Mouse (Mus musculus): Measurements from ENCODE around the gene Sh3rf1. TPM values are rescaled to one million over a fixed set of nuclear protein-coding genes. Genes with fewer than 3 reads are reported as not detected.
A peak's percentile ranks its signal among the peaks of the same experiment; 100 is the strongest.

The Sh3rf1 gene
- 14.5 and 15.5 TPM in 2 replicates for polyA plus RNA-seq (2014; fragmentation: Nextera tagmentation; extraction: Ambion mirVana)

DNA sequence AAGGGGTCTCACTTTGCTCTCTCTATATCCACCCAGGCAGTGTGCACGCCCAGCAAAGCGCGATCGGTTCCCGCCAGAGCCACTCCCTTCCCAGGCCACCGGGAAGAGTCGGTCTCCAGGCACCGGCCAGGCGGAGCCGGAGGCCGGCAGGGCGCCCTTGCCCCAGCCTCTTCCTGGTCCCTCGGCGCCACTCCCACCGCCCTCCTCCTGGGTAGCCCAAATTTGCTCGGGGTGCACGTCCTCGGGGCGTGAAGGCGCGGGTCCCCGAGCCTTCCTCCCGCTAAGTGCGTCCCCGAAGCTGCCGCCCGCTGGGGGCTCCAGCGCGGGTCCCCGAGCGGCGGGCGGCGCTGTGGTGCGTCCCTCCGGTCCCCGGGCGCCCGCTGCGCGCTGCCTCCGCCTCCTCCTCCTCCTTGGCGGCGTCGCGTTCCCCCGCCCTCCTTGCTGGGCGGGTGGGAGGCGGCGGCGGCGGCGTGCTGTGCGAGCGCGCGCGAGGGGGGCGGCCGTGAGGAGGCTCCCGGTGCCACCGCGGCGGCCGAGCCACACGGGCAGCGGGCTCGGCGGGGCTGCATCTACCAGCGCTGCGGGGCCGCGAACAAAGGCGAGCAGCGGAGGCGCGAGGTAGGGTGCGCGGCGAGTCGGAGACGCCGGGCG, at the start of gene Sh3rf1:
TSS of gene Sh3rf1 (plus strand) at position 144 of the 651 bp plus-strand sequence.
- ATAC-seq (ENCODE audit: insufficient number of reproducible peaks, insufficient read depth, low FRiP score, low read depth) = peak; percentile 91
- Histone ChIP-seq H3K4me1 (ENCODE audit: control insufficient read depth, insufficient read depth, low read length) (peaks cover 17% of the 10 kb centered on the region; the same call in 1 of the 2 replicates), H3K9me3 (ENCODE audit: control insufficient read depth, low read depth, low read length) (no peaks in the 10 kb centered on the region), H3K4me2 (replicated peaks; ENCODE audit: low read depth, low read length) (peak within 1 kb of the TSS; percentile 70), H3K4me3 (ENCODE audit: low read depth, low read length) (peak within 1 kb of the TSS; percentile 74), H3K9ac (replicated peaks; ENCODE audit: low read depth, low read length) (peak within 1 kb of the TSS; percentile 74), H3K27ac (ENCODE audit: low read length) (peak within 1 kb of the TSS; percentile 83), H3K36me3 (ENCODE audit: control insufficient read depth, insufficient read depth, low read length) (0 out of 2 replicates have a peak, but pooled peaks cover 3% of the 10 kb centered on the region), H3K27me3 (ENCODE audit: control insufficient read depth, insufficient read depth, low read length) (no peaks in the 10 kb centered on the region)
- under 1% methylated on average over 60 of the region's 84 CpGs for WGBS

DNA sequence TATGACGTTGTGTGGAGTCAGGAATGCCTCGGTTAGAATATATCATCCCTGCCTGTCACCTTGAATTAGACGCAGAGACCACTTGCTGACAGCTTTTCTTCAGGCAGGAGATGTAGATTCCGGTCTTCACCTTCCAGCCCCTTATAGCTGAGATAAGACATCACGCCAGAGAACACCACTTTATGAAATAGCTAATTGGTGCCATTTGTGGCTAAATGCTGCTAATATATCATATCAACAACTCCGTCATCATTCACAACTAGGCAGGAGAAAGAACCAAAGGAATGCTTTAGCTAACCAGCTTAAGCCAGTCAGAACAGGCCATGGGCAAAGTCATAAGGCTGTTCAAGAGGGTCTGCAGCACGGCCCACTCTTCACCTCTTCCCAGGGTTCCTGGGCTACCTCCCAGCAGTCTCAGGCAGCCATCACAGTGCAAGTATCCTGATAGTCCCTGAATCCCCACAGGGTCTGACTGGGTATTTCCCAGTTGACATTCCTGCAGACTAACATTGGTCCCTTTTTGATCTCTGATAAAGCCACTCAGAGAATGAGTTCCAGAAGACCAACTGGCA, 49.7 kb upstream of the Sh3rf1 start:
- Histone ChIP-seq H3K4me2 (replicated peaks; ENCODE audit: low read depth, low read length) (no peak overlapping the region), H3K4me3 (ENCODE audit: low read depth, low read length) (no peak overlapping the region), H3K27me3 (ENCODE audit: control insufficient read depth, insufficient read depth, low read length) (no peaks in the 10 kb centered on the region), H3K9me3 (ENCODE audit: control insufficient read depth, low read depth, low read length) (no peaks in the 10 kb centered on the region), H3K27ac (ENCODE audit: low read length) (no peak overlapping the region), H3K9ac (replicated peaks; ENCODE audit: low read depth, low read length) (no peak overlapping the region), H3K4me1 (ENCODE audit: control insufficient read depth, insufficient read depth, low read length) (no peaks in the 10 kb centered on the region), H3K36me3 (ENCODE audit: control insufficient read depth, insufficient read depth, low read length) (no peaks in the 10 kb centered on the region)
- ATAC-seq (ENCODE audit: insufficient number of reproducible peaks, insufficient read depth, low FRiP score, low read depth) = no peak
- 69% methylated on average over 7 of the region's 7 CpGs for WGBS

DNA sequence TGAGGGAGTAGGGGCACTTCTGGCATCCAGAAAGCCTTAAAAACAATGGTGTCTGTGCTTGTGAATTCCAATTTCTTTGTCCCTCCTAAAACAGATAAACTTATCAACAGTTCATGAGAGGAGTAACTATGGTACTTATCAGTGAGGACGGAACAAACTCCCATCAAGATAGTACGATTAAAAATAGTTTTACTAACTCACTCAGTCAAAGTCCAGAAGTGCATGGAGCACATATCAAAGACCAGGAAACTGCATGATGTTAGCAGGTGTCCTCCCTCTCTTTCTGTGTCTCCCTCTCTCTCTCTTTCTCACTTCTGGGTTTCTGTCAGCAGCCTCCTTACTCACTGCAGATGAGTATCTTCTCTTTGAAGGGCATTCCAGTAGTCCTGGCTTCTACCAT, 47.8 kb upstream of the Sh3rf1 start:
- Histone ChIP-seq H3K9me3 (ENCODE audit: control insufficient read depth, low read depth, low read length) (no peaks in the 10 kb centered on the region), H3K4me2 (replicated peaks; ENCODE audit: low read depth, low read length) (no peak overlapping the region), H3K9ac (replicated peaks; ENCODE audit: low read depth, low read length) (no peak overlapping the region), H3K4me1 (ENCODE audit: control insufficient read depth, insufficient read depth, low read length) (no peaks in the 10 kb centered on the region), H3K27me3 (ENCODE audit: control insufficient read depth, insufficient read depth, low read length) (no peaks in the 10 kb centered on the region), H3K4me3 (ENCODE audit: low read depth, low read length) (no peak overlapping the region), H3K27ac (ENCODE audit: low read length) (no peak overlapping the region), H3K36me3 (ENCODE audit: control insufficient read depth, insufficient read depth, low read length) (no peaks in the 10 kb centered on the region)
- ATAC-seq (ENCODE audit: insufficient number of reproducible peaks, insufficient read depth, low FRiP score, low read depth) = no peak
- WGBS = 82% methylated on average over 2 of the region's 2 CpGs

DNA sequence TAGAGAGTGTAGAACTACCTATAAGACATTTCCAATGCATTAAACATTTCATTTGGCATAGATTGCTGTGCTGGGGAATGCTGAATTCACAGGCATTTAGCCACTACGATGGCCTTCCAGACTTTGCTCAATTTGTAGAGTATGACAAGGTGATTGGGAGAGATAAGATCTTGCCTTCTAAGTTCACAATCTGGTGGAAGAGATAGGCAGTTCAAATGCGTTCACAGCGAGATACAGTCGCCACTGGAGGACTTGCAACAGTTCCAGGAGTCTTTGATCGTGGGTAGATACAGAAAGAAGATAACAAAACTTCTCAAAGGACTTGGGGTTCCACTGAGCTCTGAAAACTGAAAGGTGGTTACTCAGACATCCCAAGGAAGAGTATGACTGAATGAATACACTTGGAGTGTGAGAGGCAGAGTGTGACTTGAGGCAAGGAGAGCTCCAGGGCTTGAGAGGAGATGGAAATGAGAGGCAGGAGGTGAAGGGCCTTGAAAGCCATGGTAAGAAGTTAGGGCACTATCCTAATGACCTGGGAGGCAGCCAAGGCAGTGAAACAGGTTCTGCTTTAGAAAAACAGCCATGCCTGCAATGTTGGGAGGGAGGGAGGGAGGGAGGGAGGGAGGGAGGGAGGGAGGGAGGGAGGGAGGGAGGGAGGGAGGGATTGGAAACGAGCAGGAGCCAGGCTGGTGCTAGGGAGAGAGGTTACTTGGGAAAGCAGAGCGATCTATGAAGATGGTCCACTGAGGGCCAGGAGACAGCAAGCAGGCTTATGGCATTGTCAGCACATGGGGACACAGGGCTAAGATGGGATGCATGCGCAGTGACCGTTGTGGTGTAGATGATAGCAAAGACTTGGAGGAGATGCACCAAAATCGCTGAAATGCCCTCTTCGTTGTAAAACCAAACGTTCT, 45.7 kb upstream of the Sh3rf1 start:
- no peak for ATAC-seq (ENCODE audit: insufficient number of reproducible peaks, insufficient read depth, low FRiP score, low read depth)
- Histone ChIP-seq H3K27me3 (ENCODE audit: control insufficient read depth, insufficient read depth, low read length) (no peaks in the 10 kb centered on the region), H3K9ac (replicated peaks; ENCODE audit: low read depth, low read length) (no peak overlapping the region), H3K27ac (ENCODE audit: low read length) (no peak overlapping the region), H3K4me2 (replicated peaks; ENCODE audit: low read depth, low read length) (no peak overlapping the region), H3K4me1 (ENCODE audit: control insufficient read depth, insufficient read depth, low read length) (no peaks in the 10 kb centered on the region), H3K36me3 (ENCODE audit: control insufficient read depth, insufficient read depth, low read length) (no peaks in the 10 kb centered on the region), H3K9me3 (ENCODE audit: control insufficient read depth, low read depth, low read length) (no peaks in the 10 kb centered on the region), H3K4me3 (ENCODE audit: low read depth, low read length) (no peak overlapping the region)
- 73% methylated on average over 12 of the region's 12 CpGs for WGBS

DNA sequence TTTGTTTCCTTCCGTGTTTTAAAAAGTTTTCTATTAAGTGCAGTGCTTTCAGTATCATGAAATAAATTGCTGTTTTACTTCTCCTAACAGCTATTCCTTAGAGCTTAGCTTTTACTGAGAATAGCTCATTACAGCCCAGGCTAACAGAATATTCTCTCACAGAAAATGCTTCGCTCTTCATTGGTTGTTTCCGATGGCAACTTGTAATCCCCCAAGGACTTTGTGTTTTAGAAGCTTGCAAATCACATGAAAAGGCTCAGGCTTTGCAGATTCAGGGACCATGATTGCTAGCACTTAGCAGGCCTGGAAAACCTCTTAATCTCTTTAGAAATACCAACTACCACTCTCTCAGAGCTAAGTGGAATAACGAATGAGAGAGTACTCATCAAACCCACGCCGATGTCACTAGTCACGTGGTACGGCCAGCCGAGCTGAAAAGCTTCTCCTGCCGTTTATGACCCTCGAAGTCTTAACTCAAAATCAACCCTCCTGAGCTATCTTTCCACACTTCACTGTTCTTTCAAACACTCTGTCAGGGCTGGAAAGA, 45.0 kb upstream of the Sh3rf1 start:
- H3K4me3 ChIP-seq (ENCODE audit: low read depth, low read length) = no peak overlapping the region

DNA sequence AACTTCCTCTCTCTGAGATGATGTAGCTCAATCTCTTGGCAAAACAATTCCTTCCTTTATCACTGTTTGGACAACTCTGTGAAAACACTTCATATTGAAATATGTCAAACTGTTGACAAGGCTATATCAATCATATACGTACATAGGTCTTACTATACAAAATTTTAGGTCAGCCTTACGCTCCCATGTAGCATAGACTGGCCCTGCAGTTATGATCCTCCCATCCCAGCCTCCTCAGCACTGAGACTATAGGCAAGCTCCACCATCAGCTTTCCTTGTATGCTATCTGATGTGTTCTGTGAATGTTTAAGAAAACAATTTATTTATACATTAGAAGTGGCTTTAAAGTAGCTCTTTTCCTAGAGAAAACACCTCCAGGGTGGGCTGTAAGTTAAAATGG, 42.1 kb upstream of the Sh3rf1 start:
- H3K4me3 ChIP-seq (ENCODE audit: low read depth, low read length) = no peak overlapping the region
- H3K4me2 ChIP-seq (replicated peaks; ENCODE audit: low read depth, low read length) = no peak overlapping the region
- no peaks in the 10 kb centered on the region for H3K4me1 ChIP-seq (ENCODE audit: control insufficient read depth, insufficient read depth, low read length)
- no peaks in the 10 kb centered on the region for H3K27me3 ChIP-seq (ENCODE audit: control insufficient read depth, insufficient read depth, low read length)
- H3K9ac ChIP-seq (replicated peaks; ENCODE audit: low read depth, low read length) = no peak overlapping the region
- 41% methylated on average over 2 of the region's 2 CpGs for WGBS
- no peak overlapping the region for H3K27ac ChIP-seq (ENCODE audit: low read length)
- H3K36me3 ChIP-seq (ENCODE audit: control insufficient read depth, insufficient read depth, low read length) = no peaks in the 10 kb centered on the region
- no peak for ATAC-seq (ENCODE audit: insufficient number of reproducible peaks, insufficient read depth, low FRiP score, low read depth)
- H3K9me3 ChIP-seq (ENCODE audit: control insufficient read depth, low read depth, low read length) = no peaks in the 10 kb centered on the region

More for the DNA sequence above, 45.0 kb upstream of the Sh3rf1 start:
- Histone ChIP-seq H3K4me2 (replicated peaks; ENCODE audit: low read depth, low read length) (no peak overlapping the region), H3K36me3 (ENCODE audit: control insufficient read depth, insufficient read depth, low read length) (no peaks in the 10 kb centered on the region), H3K9me3 (ENCODE audit: control insufficient read depth, low read depth, low read length) (no peaks in the 10 kb centered on the region), H3K27me3 (ENCODE audit: control insufficient read depth, insufficient read depth, low read length) (no peaks in the 10 kb centered on the region), H3K4me1 (ENCODE audit: control insufficient read depth, insufficient read depth, low read length) (no peaks in the 10 kb centered on the region), H3K9ac (replicated peaks; ENCODE audit: low read depth, low read length) (no peak overlapping the region), H3K27ac (ENCODE audit: low read length) (no peak overlapping the region)
- ATAC-seq (ENCODE audit: insufficient number of reproducible peaks, insufficient read depth, low FRiP score, low read depth) = no peak
- 66% methylated on average over 11 of the region's 11 CpGs for WGBS

DNA sequence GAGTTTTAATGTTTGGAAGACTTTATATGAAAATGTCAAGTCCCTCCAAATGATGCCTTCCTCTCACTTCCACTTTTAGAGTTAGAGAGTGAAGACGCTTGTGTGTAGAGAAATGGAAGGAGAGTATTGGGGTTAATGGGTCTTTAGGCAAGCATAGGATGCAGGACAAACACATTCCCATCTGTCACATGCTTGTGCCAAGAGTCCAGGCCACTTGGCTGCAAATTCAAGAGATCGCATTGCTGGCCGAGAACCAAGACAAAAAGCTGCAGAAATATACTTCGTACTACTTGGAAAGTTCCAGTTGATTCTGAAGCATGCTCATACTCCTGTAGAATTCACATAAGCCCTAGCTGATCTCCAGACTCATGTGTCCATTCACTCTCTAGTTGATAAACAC, 41.7 kb upstream of the Sh3rf1 start:
- no peak for ATAC-seq (ENCODE audit: insufficient number of reproducible peaks, insufficient read depth, low FRiP score, low read depth)
- Histone ChIP-seq H3K27me3 (ENCODE audit: control insufficient read depth, insufficient read depth, low read length) (no peaks in the 10 kb centered on the region), H3K36me3 (ENCODE audit: control insufficient read depth, insufficient read depth, low read length) (no peaks in the 10 kb centered on the region), H3K4me3 (ENCODE audit: low read depth, low read length) (no peak overlapping the region), H3K27ac (ENCODE audit: low read length) (no peak overlapping the region), H3K4me2 (replicated peaks; ENCODE audit: low read depth, low read length) (no peak overlapping the region), H3K9me3 (ENCODE audit: control insufficient read depth, low read depth, low read length) (no peaks in the 10 kb centered on the region), H3K9ac (replicated peaks; ENCODE audit: low read depth, low read length) (no peak overlapping the region), H3K4me1 (ENCODE audit: control insufficient read depth, insufficient read depth, low read length) (no peaks in the 10 kb centered on the region)
- 65% methylated on average over 4 of the region's 4 CpGs for WGBS
